Mouse (Mus musculus) midbrain, embryonic 11.5 days (tissue): ENCODE measurements around the gene Arhgap10. TPM values are rescaled to one million over a fixed set of nuclear protein-coding genes. Genes with fewer than 3 reads are reported as not detected.

ENCODE experiments used
- ATAC-seq: fragments of 200-750 bp; cut with Nextera tagmentation; 2 replicates; pipeline ENCODE4 v1.8.0; 2017; ENCODE audit warnings: moderate TSS enrichment, moderate library complexity; ENCODE audit not compliant: low FRiP score
- DNase-seq: peaks from one replicate; pipeline ENCODE4 v3.0.0; 2015; ENCODE audit warnings: low spot score; ENCODE audit errors: missing footprints
- H3K27ac ChIP-seq: fragments of 300-500 bp; sonication (generic); 2 replicates; pipeline ENCODE4 v1.5.1; 2014; ENCODE audit warnings: low read depth, low read length
- H3K27me3 ChIP-seq: fragments of 300-500 bp; sonication (generic); 2 replicates; pipeline ENCODE4 v1.6.1; 2014; ENCODE audit warnings: mild to moderate bottlenecking, low read length, moderate library complexity, mixed read lengths; ENCODE audit not compliant: control insufficient read depth, insufficient read depth
- H3K36me3 ChIP-seq: fragments of 300-500 bp; sonication (generic); 2 replicates; pipeline ENCODE4 v1.6.1; 2014; ENCODE audit warnings: mild to moderate bottlenecking, low read length, moderate library complexity, mixed read lengths; ENCODE audit not compliant: control insufficient read depth, insufficient read depth
- H3K4me1 ChIP-seq: fragments of 300-500 bp; sonication (generic); 2 replicates; pipeline ENCODE4 v1.6.1; 2014; ENCODE audit warnings: low read length; ENCODE audit not compliant: control insufficient read depth, insufficient read depth
- H3K4me2 ChIP-seq: fragments of 300-500 bp; sonication (generic); 2 replicates; pipeline ENCODE4 v1.6.1; 2014; ENCODE audit warnings: mild to moderate bottlenecking, moderate library complexity
- H3K4me3 ChIP-seq: fragments of 300-500 bp; sonication (generic); 2 replicates; pipeline ENCODE4 v1.5.1; 2014; ENCODE audit warnings: low read depth, low read length
- H3K9ac ChIP-seq: fragments of 300-500 bp; sonication (generic); 2 replicates; pipeline ENCODE4 v1.6.1; 2014; ENCODE audit warnings: low read length
- H3K9me3 ChIP-seq: fragments of 300-500 bp; sonication (generic); 2 replicates; pipeline ENCODE4 v1.6.1; 2016; ENCODE audit warnings: low read length; ENCODE audit not compliant: control insufficient read depth
- WGBS: fragments of 180-500 bp; shearing (Covaris S2); extraction: QIAGEN DNeasy Blood & Tissue Kit; methylation state at CpG from one replicate; pipeline ENCODE4 v1.1.7; 2014; 5-methylcytosine and 5-hydroxymethylcytosine counted together
- polyA plus RNA-seq: library from polyadenylated mRNA; unstranded; fragments of >200 nt; fragmentation: Nextera tagmentation; extraction: Ambion mirVana; gene quantifications from 2 replicates; pipeline ENCODE4 v1.2.1, GENCODE M21; 2014

The Arhgap10 gene
- polyA plus RNA-seq, 1 experiment from 2014 or later: 12.1 TPM

- H3K9me3 ChIP-seq: no peaks in the 10 kb centered on the region
- DNase-seq (no peak), ATAC-seq (no peak)
- no peak overlapping the region for H3K4me3 ChIP-seq
- no peak overlapping the region for H3K9ac ChIP-seq
- 90% methylated on average over 4 of the region's 4 CpGs for WGBS
- no peaks in the 10 kb centered on the region for H3K4me1 ChIP-seq
- H3K27me3 ChIP-seq: no peaks in the 10 kb centered on the region
- H3K27ac ChIP-seq: no peak overlapping the region
- no peak overlapping the region for H3K4me2 ChIP-seq
- no peaks in the 10 kb centered on the region for H3K36me3 ChIP-seq
These were observed 239.5 kb downstream of the Arhgap10 start for GRCm38 (mm10) chr8:77278246-77278645.

GRCm38 (mm10) chr8:77276827-77277226 lies 240.9 kb downstream of the Arhgap10 start:
- no peak overlapping the region for H3K27ac ChIP-seq
- no peak for DNase-seq
- H3K27me3 ChIP-seq: no peaks in the 10 kb centered on the region
- H3K9me3 ChIP-seq: no peaks in the 10 kb centered on the region
- H3K4me1 ChIP-seq: no peaks in the 10 kb centered on the region
- WGBS: 88% methylated on average over 10 of the region's 10 CpGs
- ATAC-seq: no peak
- no peaks in the 10 kb centered on the region for H3K36me3 ChIP-seq
- H3K4me3 ChIP-seq: no peak overlapping the region
- H3K4me2 ChIP-seq: no peak overlapping the region
- no peak overlapping the region for H3K9ac ChIP-seq

DNA sequence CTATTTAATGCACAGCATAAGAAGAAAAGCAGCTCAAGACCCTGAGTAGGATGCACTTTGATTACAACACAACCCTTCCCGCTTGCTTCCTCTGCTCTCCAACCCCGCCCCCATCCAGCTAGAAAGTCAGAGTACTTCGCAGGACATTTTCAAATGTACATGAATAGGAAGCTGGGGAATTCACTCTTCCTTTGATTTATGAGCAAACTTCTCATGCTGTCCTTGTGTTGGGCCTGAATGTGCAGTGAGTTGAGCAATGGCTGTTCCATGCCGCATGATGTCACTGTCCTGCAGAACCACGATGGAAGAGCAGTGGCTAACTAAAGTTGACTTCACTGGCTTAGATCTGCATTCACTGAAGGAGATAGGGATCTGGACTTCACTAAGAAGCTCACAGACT lies 242.2 kb downstream of the Arhgap10 start:
- no peaks in the 10 kb centered on the region for H3K4me1 ChIP-seq
- DNase-seq (no peak), ATAC-seq (no peak)
- H3K4me3 ChIP-seq: no peak overlapping the region
- no peaks in the 10 kb centered on the region for H3K27me3 ChIP-seq
- no peak overlapping the region for H3K4me2 ChIP-seq
- 93% methylated on average over 5 of the region's 5 CpGs for WGBS
- H3K9me3 ChIP-seq: no peaks in the 10 kb centered on the region
- H3K27ac ChIP-seq: no peak overlapping the region
- H3K36me3 ChIP-seq: no peaks in the 10 kb centered on the region
- H3K9ac ChIP-seq: no peak overlapping the region

DNA sequence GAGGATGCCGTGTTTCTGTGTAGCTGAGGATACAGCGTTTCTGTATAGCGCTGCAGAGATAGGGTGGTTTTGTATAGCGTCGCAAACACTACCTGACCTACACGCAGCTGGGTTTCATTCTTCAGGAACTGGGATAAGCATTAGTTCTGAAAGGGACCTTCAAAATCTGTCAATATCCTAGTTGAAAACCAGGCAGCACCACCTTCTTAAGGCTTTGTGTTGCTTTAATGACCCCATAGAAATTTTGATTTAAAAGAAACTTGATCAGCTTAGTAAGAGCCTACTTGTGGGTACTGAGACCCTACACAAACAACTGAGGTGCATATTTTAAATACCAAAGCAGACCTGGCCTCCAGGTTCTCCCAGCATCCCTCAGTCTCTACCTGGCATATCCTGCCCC lies 245.6 kb downstream of the Arhgap10 start:
- ATAC-seq (no peak), DNase-seq (no peak)
- H3K36me3 ChIP-seq: no peaks in the 10 kb centered on the region
- WGBS: 85% methylated on average over 6 of the region's 6 CpGs
- no peak overlapping the region for H3K4me3 ChIP-seq
- H3K4me1 ChIP-seq: no peaks in the 10 kb centered on the region
- no peak overlapping the region for H3K27ac ChIP-seq
- no peak overlapping the region for H3K9ac ChIP-seq
- H3K4me2 ChIP-seq: no peak overlapping the region
- no peaks in the 10 kb centered on the region; the same call in 1 of the 2 replicates for H3K9me3 ChIP-seq
- no peaks in the 10 kb centered on the region for H3K27me3 ChIP-seq

DNA sequence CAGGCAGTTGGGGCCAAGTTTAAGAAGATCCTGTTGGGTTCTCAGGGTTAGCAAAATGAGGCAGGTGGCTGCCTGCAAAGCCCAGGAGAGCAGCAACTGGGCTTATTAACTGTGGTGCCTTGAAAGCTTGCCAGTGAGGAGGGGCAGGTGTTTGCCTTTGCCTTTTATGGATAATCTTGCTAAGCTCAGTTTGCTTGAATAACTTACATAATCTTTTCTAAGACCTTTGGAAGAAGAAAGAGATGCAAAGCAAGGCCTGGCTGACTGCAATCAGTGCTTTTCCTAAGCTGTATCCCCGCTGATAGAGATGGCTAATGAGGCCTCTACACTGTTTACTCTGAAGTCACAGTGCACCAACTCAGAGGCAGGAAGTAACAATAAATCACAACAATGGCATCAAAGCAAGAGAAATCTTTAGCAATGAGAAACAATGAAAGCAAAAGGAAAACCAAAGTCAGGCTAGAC lies 249.8 kb downstream of the Arhgap10 start:
- ATAC-seq (peak; percentile 33; the same call in 1 of the 2 replicates), DNase-seq (no peak)
- no peaks in the 10 kb centered on the region for H3K4me1 ChIP-seq

DNA sequence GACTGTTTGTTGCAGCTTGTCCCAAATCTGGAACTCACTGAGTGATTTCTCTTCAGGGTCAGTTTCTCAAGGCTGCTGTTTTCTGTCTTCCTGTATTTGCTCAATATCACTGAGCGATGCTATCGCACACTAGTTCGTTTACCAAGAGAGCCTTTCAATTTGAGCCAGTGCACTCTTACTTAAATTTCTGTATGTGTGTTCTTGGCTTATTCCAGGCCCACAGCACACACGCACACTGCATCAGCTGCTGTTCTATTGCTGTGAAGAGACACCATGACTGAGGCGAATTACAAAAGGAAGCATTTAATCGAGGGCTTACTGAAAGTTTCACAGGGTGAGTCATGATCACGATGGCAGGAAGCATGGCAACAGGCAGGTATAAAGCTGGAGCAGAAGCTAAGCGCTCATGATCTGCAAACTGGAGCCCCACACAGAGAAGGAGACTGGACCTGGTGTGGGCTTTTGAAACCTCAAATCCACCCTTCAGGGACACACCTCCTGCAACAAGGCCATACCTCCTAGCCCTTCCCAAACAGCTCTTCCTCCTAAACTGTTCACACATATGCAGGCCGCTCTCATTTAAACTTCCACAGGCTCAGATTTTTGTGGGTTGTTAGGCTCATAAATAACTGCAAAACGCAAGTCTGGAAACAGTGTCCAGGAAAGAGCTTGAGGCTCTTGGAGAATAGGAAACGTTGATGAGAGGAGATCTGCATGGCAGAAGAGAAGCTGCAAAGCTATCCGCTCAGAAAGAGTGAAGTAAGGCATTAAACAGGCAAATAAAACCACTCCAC lies 255.3 kb downstream of the Arhgap10 start:
- Histone ChIP-seq H3K36me3 (no peaks in the 10 kb centered on the region), H3K27me3 (no peaks in the 10 kb centered on the region), H3K4me2 (no peak overlapping the region), H3K27ac (no peak overlapping the region), H3K9me3 (no peaks in the 10 kb centered on the region), H3K9ac (no peak overlapping the region), H3K4me3 (no peak overlapping the region), H3K4me1 (no peaks in the 10 kb centered on the region)
- ATAC-seq (no peak), DNase-seq (peak; percentile 73)
- WGBS: 90% methylated on average over 12 of the region's 12 CpGs

More for the DNA sequence above, 249.8 kb downstream of the Arhgap10 start:
- 50% methylated on average over 1 of the region's 1 CpGs for WGBS
- no peak overlapping the region for H3K4me3 ChIP-seq
- no peak overlapping the region for H3K9ac ChIP-seq
- no peak overlapping the region for H3K4me2 ChIP-seq
- H3K36me3 ChIP-seq: no peaks in the 10 kb centered on the region
- H3K27me3 ChIP-seq: no peaks in the 10 kb centered on the region
- H3K27ac ChIP-seq: no peak overlapping the region
- no peaks in the 10 kb centered on the region; the same call in 1 of the 2 replicates for H3K9me3 ChIP-seq

GRCm38 (mm10) chr8:77261215-77261614 lies 256.5 kb downstream of the Arhgap10 start:
- ATAC-seq: no peak
- Histone ChIP-seq H3K4me1 (no peaks in the 10 kb centered on the region), H3K36me3 (no peaks in the 10 kb centered on the region), H3K27me3 (no peaks in the 10 kb centered on the region), H3K4me2 (no peak overlapping the region), H3K27ac (no peak overlapping the region), H3K9ac (no peak overlapping the region), H3K9me3 (no peaks in the 10 kb centered on the region), H3K4me3 (no peak overlapping the region)
- WGBS: 94% methylated on average over 6 of the region's 6 CpGs
- DNase-seq: no peak

DNA sequence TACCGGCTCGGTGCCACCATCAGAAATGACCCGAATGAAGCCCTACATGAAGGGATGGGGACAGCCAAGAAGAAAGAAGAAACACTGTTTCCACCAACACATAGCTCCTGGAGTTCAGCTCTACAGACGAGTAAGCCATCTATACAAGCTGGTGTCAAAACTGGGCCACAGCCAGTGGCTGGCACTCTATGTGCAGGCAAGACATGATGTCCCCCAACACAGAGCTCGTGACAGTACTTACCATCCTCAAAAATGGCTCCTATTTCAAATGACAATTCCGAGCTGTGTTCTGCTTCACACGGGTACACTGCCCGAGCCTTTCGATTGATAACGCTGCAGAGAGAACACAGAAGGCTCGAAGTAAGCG lies 260.7 kb downstream of the Arhgap10 start:
- Histone ChIP-seq H3K36me3 (no peaks in the 10 kb centered on the region), H3K4me1 (no peaks in the 10 kb centered on the region), H3K4me2 (no peak overlapping the region), H3K9me3 (no peaks in the 10 kb centered on the region), H3K9ac (no peak overlapping the region), H3K27ac (no peak overlapping the region), H3K4me3 (no peak overlapping the region), H3K27me3 (no peaks in the 10 kb centered on the region)
- WGBS: 93% methylated on average over 12 of the region's 12 CpGs
- DNase-seq (no peak), ATAC-seq (no peak)

- 95% methylated on average over 5 of the region's 5 CpGs for WGBS
- no peak for ATAC-seq
These were observed 261.2 kb downstream of the Arhgap10 start for GRCm38 (mm10) chr8:77256450-77257084.

More at GRCm38 (mm10) chr8:77256450-77257084, 261.2 kb downstream of the Arhgap10 start:
- no peaks in the 10 kb centered on the region for H3K9me3 ChIP-seq
- no peak overlapping the region for H3K27ac ChIP-seq
- no peaks in the 10 kb centered on the region for H3K4me1 ChIP-seq
- DNase-seq: no peak
- no peak overlapping the region for H3K4me3 ChIP-seq
- no peaks in the 10 kb centered on the region for H3K27me3 ChIP-seq
- no peak overlapping the region for H3K4me2 ChIP-seq
- no peaks in the 10 kb centered on the region for H3K36me3 ChIP-seq
- no peak overlapping the region for H3K9ac ChIP-seq
